Mouse (Mus musculus): Measurements from ENCODE around the gene Srrd. TPM values are rescaled to one million over a fixed set of nuclear protein-coding genes. Genes with fewer than 3 reads are reported as not detected.

The Srrd gene
- polyA plus RNA-seq, 1 experiment from 2014 or later = 19.3 TPM

GRCm38 (mm10) chr5:112326446-112327009 is 16.3 kb downstream of the Srrd start:
- DNase-seq (ENCODE audit: low spot score) (no peak), ATAC-seq (ENCODE audit: low FRiP score, low TSS enrichment) (peak; percentile 25)
- no peaks in the 10 kb centered on the region for H3K27me3 ChIP-seq (ENCODE audit: control insufficient read depth, insufficient read depth, low read length)
- peak overlapping the region; percentile 85 for H3K9ac ChIP-seq (ENCODE audit: low read length)
- H3K4me3 ChIP-seq (ENCODE audit: low read depth, low read length) = peak overlapping the region; percentile 97
- H3K27ac ChIP-seq (replicated peaks) = peak overlapping the region; percentile 84; the same call in 1 of the 2 replicates
- H3K36me3 ChIP-seq (ENCODE audit: control insufficient read depth, insufficient read depth, low read length) = peaks cover 18% of the 10 kb centered on the region
- under 1% methylated on average over 31 of the region's 33 CpGs for WGBS
- H3K9me3 ChIP-seq (ENCODE audit: control insufficient read depth, low read length) = no peaks in the 10 kb centered on the region
- H3K4me1 ChIP-seq (replicated peaks; ENCODE audit: control insufficient read depth, insufficient read depth) = peaks cover 9% of the 10 kb centered on the region
- TF ChIP-seq CTCF (IDR thresholded peaks at IDR 0.05; ENCODE audit: low read depth) = no peak
- no peak for TF ChIP-seq EP300 (optimal IDR thresholded peaks at IDR 0.05)
- peak overlapping the region; percentile 70 for H3K4me2 ChIP-seq (replicated peaks; ENCODE audit: low read depth)

DNA sequence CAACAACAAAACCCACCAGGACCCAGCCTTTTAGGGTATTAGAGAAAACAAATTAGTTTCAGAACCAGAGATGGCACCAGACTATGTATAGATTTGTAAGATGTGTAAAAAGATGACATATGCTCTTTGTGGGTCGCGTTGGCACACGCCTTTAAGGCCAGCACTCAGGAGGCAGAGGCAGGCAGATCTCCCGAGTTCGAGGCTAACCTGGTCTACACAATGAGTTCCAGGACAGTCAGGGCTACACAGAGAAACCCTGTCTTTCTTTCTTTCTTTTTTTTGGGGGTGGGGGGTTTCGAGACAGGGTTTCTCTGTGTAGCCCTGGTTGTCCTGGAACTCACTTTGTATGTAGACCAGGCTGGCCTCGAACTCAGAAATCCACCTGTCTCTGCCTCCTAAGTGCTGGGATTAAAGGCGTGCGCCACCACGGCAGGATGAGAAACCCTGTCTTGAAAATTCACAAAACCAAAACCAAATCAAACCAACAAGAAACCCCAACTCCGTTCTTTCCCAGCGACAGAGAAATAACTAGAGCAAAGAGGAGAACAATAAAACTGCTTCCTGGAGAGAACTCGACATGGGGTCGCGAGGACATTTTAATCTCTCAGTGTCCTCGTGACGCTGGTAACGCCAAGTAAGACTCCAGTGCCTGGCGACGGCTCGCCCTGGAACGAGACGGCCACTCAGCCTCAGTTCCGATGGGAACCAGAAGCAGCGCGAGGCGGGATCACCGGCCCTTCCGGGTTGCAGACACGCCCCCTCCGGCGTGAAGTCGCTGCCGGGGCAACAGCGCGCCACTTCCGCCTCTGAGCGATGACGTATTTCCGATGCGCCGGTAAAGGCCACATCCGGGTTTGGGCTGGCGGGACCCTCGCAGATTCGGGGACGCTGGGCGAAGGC is 17.0 kb downstream of the Srrd start, which contains the start of gene Tfip11:
Gene Tfip11, plus strand, starts transcription at position 813 of the 900 bp plus-strand sequence.
- WGBS = 8% methylated on average over 48 of the region's 48 CpGs
- peak within 1 kb of the TSS; percentile 85 for H3K9ac ChIP-seq (ENCODE audit: low read length)

GRCm38 (mm10) chr5:112324637-112325545 is 17.9 kb downstream of the Srrd start:
- ATAC-seq (ENCODE audit: low FRiP score, low TSS enrichment) = peak; percentile 69
- peak; percentile 71 for DNase-seq (ENCODE audit: low spot score)
- Histone ChIP-seq H3K27ac (replicated peaks) (peak overlapping the region; percentile 84), H3K4me3 (ENCODE audit: low read depth, low read length) (peak overlapping the region; percentile 27), H3K36me3 (ENCODE audit: control insufficient read depth, insufficient read depth, low read length) (peaks cover 10% of the 10 kb centered on the region), H3K9ac (ENCODE audit: low read length) (peak overlapping the region; percentile 41; the same call in 1 of the 2 replicates), H3K27me3 (ENCODE audit: control insufficient read depth, insufficient read depth, low read length) (no peaks in the 10 kb centered on the region), H3K4me1 (replicated peaks; ENCODE audit: control insufficient read depth, insufficient read depth) (peaks cover 9% of the 10 kb centered on the region), H3K4me2 (replicated peaks; ENCODE audit: low read depth) (peak overlapping the region; percentile 70), H3K9me3 (ENCODE audit: control insufficient read depth, low read length) (no peaks in the 10 kb centered on the region)
- WGBS = 16% methylated on average over 24 of the region's 24 CpGs
- TF ChIP-seq CTCF (IDR thresholded peaks at IDR 0.05; ENCODE audit: low read depth) (no peak), EP300 (optimal IDR thresholded peaks at IDR 0.05) (no peak)

More for the DNA sequence above, 17.0 kb downstream of the Srrd start, which contains the start of gene Tfip11:
- Histone ChIP-seq H3K9me3 (ENCODE audit: control insufficient read depth, low read length) (no peaks in the 10 kb centered on the region), H3K4me2 (replicated peaks; ENCODE audit: low read depth) (peak within 1 kb of the TSS; percentile 70), H3K4me3 (ENCODE audit: low read depth, low read length) (peak within 1 kb of the TSS; percentile 97), H3K4me1 (replicated peaks; ENCODE audit: control insufficient read depth, insufficient read depth) (peaks cover 9% of the 10 kb centered on the region), H3K27me3 (ENCODE audit: control insufficient read depth, insufficient read depth, low read length) (no peaks in the 10 kb centered on the region), H3K36me3 (ENCODE audit: control insufficient read depth, insufficient read depth, low read length) (peaks cover 13% of the 10 kb centered on the region), H3K27ac (replicated peaks) (peak within 1 kb of the TSS; percentile 84)
- TF ChIP-seq CTCF (IDR thresholded peaks at IDR 0.05; ENCODE audit: low read depth) (peak; percentile 43), EP300 (optimal IDR thresholded peaks at IDR 0.05) (no peak)
- DNase-seq (ENCODE audit: low spot score) (peak; percentile 96), ATAC-seq (ENCODE audit: low FRiP score, low TSS enrichment) (peak; percentile 92)

GRCm38 (mm10) chr5:112323246-112323645 is 19.6 kb downstream of the Srrd start:
- Histone ChIP-seq H3K4me2 (replicated peaks; ENCODE audit: low read depth) (no peak overlapping the region), H3K27ac (replicated peaks) (no peak overlapping the region), H3K27me3 (ENCODE audit: control insufficient read depth, insufficient read depth, low read length) (no peaks in the 10 kb centered on the region), H3K4me3 (ENCODE audit: low read depth, low read length) (no peak overlapping the region), H3K4me1 (replicated peaks; ENCODE audit: control insufficient read depth, insufficient read depth) (peaks cover 9% of the 10 kb centered on the region), H3K9ac (ENCODE audit: low read length) (no peak overlapping the region), H3K9me3 (ENCODE audit: control insufficient read depth, low read length) (no peaks in the 10 kb centered on the region), H3K36me3 (ENCODE audit: control insufficient read depth, insufficient read depth, low read length) (no peaks in the 10 kb centered on the region)
- DNase-seq (ENCODE audit: low spot score) (no peak), ATAC-seq (ENCODE audit: low FRiP score, low TSS enrichment) (no peak)
- 79% methylated on average over 6 of the region's 6 CpGs for WGBS
- TF ChIP-seq EP300 (optimal IDR thresholded peaks at IDR 0.05) (no peak), CTCF (IDR thresholded peaks at IDR 0.05; ENCODE audit: low read depth) (no peak)

DNA sequence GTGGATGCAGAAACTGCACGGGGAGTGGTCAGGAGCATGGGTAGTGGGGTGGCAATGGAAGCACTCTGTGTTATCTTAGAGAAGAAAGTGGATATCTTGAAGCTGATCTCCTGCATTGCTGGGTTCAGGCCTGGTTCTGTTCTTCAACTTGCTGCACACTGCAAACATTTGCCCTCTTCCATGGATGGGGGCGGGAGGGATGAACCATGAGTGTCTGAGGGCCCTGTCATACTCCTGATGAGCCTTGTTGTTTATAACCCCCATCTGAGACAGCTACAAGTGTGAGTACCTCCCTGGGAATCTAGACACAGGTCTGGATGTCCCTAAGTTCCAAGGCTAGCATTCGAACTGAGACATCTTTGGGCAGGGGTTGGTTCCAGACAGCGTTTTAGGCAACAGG is 21.5 kb downstream of the Srrd start:
- DNase-seq (ENCODE audit: low spot score) (no peak), ATAC-seq (ENCODE audit: low FRiP score, low TSS enrichment) (no peak)
- Histone ChIP-seq H3K4me1 (replicated peaks; ENCODE audit: control insufficient read depth, insufficient read depth) (peaks cover 6% of the 10 kb centered on the region), H3K9me3 (ENCODE audit: control insufficient read depth, low read length) (no peaks in the 10 kb centered on the region), H3K27me3 (ENCODE audit: control insufficient read depth, insufficient read depth, low read length) (no peaks in the 10 kb centered on the region), H3K4me2 (replicated peaks; ENCODE audit: low read depth) (no peak overlapping the region), H3K9ac (ENCODE audit: low read length) (no peak overlapping the region), H3K4me3 (ENCODE audit: low read depth, low read length) (no peak overlapping the region), H3K36me3 (ENCODE audit: control insufficient read depth, insufficient read depth, low read length) (no peaks in the 10 kb centered on the region), H3K27ac (replicated peaks) (no peak overlapping the region)
- WGBS = 64% methylated on average over 4 of the region's 4 CpGs
- TF ChIP-seq CTCF (IDR thresholded peaks at IDR 0.05; ENCODE audit: low read depth) = no peak

Measured in stomach, postnatal 0 days (tissue).